Mouse (Mus musculus) c-Kit-negative CD71-positive TER-119-positive erythroid progenitor cells, embryonic 14.5 days (primary cell): ENCODE measurements around the gene Sdr39u1.

ENCODE experiments used
- DNase-seq: peaks from one replicate; pipeline ENCODE4 v3.0.0-alpha.2; 2013; ENCODE audit warnings: low read depth, low spot score

Sdr39u1 gene

GRCm38 (mm10) chr14:55854406-55855100 is 45.5 kb downstream of the Sdr39u1 start:
- DNase-seq, result no peak

GRCm38 (mm10) chr14:55853621-55854285 is 46.3 kb downstream of the Sdr39u1 start, which contains the start of gene Nynrin:
Nynrin (plus strand) TSS chr14:55854010.
- no peak for DNase-seq

GRCm38 (mm10) chr14:55852646-55853551 is 47.2 kb downstream of the Sdr39u1 start:
- no peak for DNase-seq

- no peak for DNase-seq
These were observed 49.2 kb downstream of the Sdr39u1 start for GRCm38 (mm10) chr14:55850885-55851284.
